25 mouse cellular contexts compared by ENCODE assay signal in the genomic region with DNA sequence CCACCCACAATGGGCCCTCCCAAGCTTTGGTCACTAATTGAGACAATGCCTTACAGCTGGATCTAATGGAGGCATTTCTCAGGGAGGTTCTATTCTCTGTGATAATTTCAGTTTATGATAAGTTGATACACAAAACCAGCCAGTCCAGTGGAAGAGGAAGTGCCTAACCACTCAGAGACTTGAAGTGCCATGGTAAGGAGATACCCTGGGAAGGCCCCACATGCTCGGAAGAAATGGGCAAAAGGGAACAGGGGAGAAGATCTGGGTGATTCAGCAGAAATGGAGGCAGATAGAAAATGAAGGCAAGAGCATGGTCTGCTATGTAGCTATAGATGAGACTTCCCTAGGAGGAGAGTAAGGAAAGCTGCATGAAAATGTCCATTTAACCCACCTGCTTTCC.
"Had no signal": no experiment of that assay in that cellular context is flagged by ENCODE, and none has a peak within 500 bp of the region (broad histone marks: within the 10 kb centered on the region; RNA-seq: fewer than 3 reads in every experiment).

No protein-coding gene starts in this region.

- H3K4me2 ChIP-seq: heart, embryonic 12.5 days; hindbrain, embryonic 13.5 days; hindbrain, embryonic 15.5 days; kidney, embryonic 15.5 days; limb, embryonic 13.5 days; limb, embryonic 15.5 days; liver, embryonic 12.5 days had no signal

- H3K4me3 ChIP-seq: heart, adult 2 months; heart, embryonic 10.5 days; heart, embryonic 12.5 days; hindbrain, embryonic 13.5 days; hindbrain, embryonic 15.5 days; kidney, embryonic 15.5 days; limb, embryonic 13.5 days; limb, embryonic 15.5 days; liver, embryonic 12.5 days had no signal

- H3K36me3 ChIP-seq: heart, embryonic 10.5 days; heart, embryonic 12.5 days; hindbrain, embryonic 13.5 days; hindbrain, embryonic 15.5 days; kidney, embryonic 15.5 days; limb, embryonic 13.5 days; limb, embryonic 15.5 days; liver, embryonic 12.5 days had no signal

- ATAC-seq: hindbrain, postnatal 0 days; intestine, embryonic 16.5 days; liver, embryonic 12.5 days had no signal

- H3K9ac ChIP-seq: heart, embryonic 12.5 days; hindbrain, embryonic 13.5 days; hindbrain, embryonic 15.5 days; kidney, embryonic 15.5 days; limb, embryonic 13.5 days; limb, embryonic 15.5 days; liver, embryonic 12.5 days; liver, embryonic 14.5 days had no signal

- H3K4me1 ChIP-seq: heart, embryonic 10.5 days; heart, embryonic 12.5 days; hindbrain, embryonic 13.5 days; hindbrain, embryonic 15.5 days; kidney, embryonic 15.5 days; limb, embryonic 13.5 days; limb, embryonic 15.5 days; liver, embryonic 12.5 days had no signal

- H3K9me3 ChIP-seq: heart, embryonic 10.5 days; heart, embryonic 12.5 days; hindbrain, embryonic 13.5 days; hindbrain, embryonic 15.5 days; kidney, embryonic 15.5 days; limb, embryonic 13.5 days; limb, embryonic 15.5 days; liver, embryonic 12.5 days had no signal

- H3K27ac ChIP-seq: heart, adult 2 months; heart, embryonic 10.5 days; hindbrain, embryonic 13.5 days; hindbrain, embryonic 15.5 days; hindbrain, postnatal 0 days; kidney, embryonic 15.5 days; kidney, postnatal 0 days; limb, embryonic 13.5 days; limb, embryonic 15.5 days; liver, embryonic 12.5 days; liver, embryonic 14.5 days had no signal

- DNase-seq: gastrocnemius, postnatal 14 days; gastrocnemius, postnatal 36 days; heart, adult 11 months; heart, adult 2 months; heart, postnatal 10 days; kidney, adult 11 months; kidney, adult 2 months; kidney, adult 9 months; kidney, postnatal 14 days; kidney, postnatal 36 days; layer of hippocampus, adult 9-11 months; layer of hippocampus, postnatal 36 days; left cerebral cortex, postnatal 4 days had no signal

- H3K27me3 ChIP-seq: heart, embryonic 12.5 days; hindbrain, embryonic 13.5 days; hindbrain, embryonic 15.5 days; kidney, embryonic 15.5 days; limb, embryonic 13.5 days; limb, embryonic 15.5 days; liver, embryonic 12.5 days had no signal
